Mouse (Mus musculus): ENCODE data around the gene Tnfrsf1b. TPM values are rescaled to one million over a fixed set of nuclear protein-coding genes. Genes with fewer than 3 reads are reported as not detected.

Gene Tnfrsf1b
- 8.4 and 9.1 TPM in 2 replicates for polyA plus RNA-seq (2015; fragmentation: Nextera tagmentation; extraction: Ambion mirVana)

DNA sequence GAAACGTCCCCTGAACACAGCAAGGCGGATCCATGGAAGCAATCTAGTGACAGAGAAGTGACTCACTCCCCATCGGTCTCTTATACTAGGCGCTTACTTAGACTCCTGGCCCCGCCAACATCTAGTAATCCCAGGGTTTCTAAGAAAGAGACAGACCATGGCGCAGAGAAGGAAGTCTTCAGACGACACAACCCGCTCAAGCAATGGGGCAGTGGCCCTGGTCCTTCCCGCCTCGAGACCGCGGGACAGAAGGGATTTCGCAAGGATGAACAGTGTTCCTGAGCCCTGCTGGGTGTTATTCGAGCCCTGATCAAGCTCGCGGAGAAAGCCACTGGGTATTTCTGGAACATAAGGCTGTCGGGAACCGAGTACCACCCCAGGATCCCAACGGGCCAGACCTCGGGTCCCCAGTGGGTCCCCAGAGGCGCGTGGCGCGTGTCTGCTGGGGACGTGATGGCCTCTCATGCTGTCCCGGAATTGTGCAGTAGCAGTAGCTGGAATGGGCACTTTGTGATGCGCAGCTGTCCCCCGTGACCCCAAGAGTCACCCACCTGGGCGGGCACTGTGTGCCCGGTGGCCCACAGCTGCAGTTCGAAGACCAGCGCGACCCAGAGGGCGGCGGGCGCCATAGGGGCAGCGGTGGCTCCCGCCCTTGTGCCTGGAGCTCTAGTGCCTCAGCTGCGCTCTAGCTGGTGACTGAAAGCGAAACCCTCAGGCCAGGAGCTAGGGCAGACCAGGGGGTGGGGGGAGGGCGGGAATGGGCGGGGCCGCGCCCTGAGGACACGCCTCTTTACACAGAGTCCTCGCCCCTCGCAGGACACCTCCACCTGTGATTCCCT is at the start of gene Tnfrsf1b:
TSS of gene Tnfrsf1b (minus strand) at position 698 of the 839 bp plus-strand sequence.
- Histone ChIP-seq H3K4me2 (replicated peaks; ENCODE audit: low read depth, low read length) (peak within 1 kb of the TSS; percentile 92), H3K27ac (ENCODE audit: low read length) (0 out of 2 replicates have a peak within 1 kb of the TSS, but pooled peaks have one; percentile 20), H3K4me3 (ENCODE audit: low read depth, low read length) (peak within 1 kb of the TSS; percentile 60), H3K36me3 (ENCODE audit: insufficient read depth, low read length) (no peaks in the 10 kb centered on the region), H3K4me1 (ENCODE audit: insufficient read depth, low read depth, low read length) (no peaks in the 10 kb centered on the region), H3K27me3 (replicated peaks; ENCODE audit: insufficient read depth, low read length) (0 out of 2 replicates have a peak, but pooled peaks cover 11% of the 10 kb centered on the region), H3K9ac (replicated peaks; ENCODE audit: low read depth) (peak within 1 kb of the TSS; percentile 36; the same call in 1 of the 2 replicates), H3K9me3 (ENCODE audit: low read length) (no peaks in the 10 kb centered on the region)
- TF ChIP-seq CTCF (IDR thresholded peaks at IDR 0.05) (peak; percentile 15; the same call in 1 of the 2 replicates), EP300 (IDR thresholded peaks at IDR 0.05) (no peak)
- peak; percentile 64 for DNase-seq (ENCODE audit: low spot score)
- ATAC-seq, result peak; percentile 85
- WGBS, result 1% methylated on average over 42 of the region's 47 CpGs

DNA sequence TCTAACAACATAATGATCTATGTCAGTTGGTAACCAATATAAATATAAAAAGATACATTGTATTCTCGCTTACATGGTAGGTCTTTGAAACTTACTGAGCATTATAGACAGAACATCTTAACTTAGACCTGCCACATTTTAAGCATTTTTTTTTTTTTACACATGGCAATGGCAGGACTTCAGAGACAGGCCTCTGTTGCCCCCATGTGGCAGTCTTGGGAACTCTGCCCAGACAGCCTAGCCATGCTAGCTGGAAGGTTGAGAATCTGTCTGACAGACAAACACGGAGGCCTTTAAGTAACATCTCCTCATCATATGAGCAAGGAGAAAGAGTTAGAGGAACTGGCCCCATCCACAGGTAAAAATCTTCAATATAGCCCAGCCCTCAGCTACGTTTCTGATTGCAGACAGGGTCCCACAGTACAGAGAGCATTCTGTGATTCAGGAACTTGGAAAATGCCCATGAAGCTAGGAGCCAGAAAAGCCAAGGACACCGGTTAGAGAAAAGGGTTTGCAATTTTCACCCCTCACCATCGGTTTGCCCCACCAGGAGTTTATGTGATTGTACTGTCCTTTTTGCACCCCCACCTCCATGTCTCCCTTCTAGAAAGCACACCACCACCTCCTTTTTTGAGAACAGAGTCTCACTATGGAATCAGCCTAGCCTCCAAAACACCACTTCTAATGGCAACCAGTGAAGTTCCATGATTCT is 49.1 kb upstream of the Tnfrsf1b start:
- WGBS, result 42% methylated on average over 5 of the region's 5 CpGs
- no peaks in the 10 kb centered on the region for H3K4me1 ChIP-seq (ENCODE audit: insufficient read depth, low read depth, low read length)
- ATAC-seq (no peak), DNase-seq (ENCODE audit: low spot score) (peak; percentile 65)
- no peak overlapping the region for H3K4me3 ChIP-seq (ENCODE audit: low read depth, low read length)
- H3K9ac ChIP-seq (replicated peaks; ENCODE audit: low read depth), result no peak overlapping the region
- H3K9me3 ChIP-seq (ENCODE audit: low read length), result no peaks in the 10 kb centered on the region
- H3K4me2 ChIP-seq (replicated peaks; ENCODE audit: low read depth, low read length), result no peak overlapping the region
- H3K27me3 ChIP-seq (replicated peaks; ENCODE audit: insufficient read depth, low read length), result no peaks in the 10 kb centered on the region
- no peak overlapping the region for H3K27ac ChIP-seq (ENCODE audit: low read length)
- TF ChIP-seq CTCF (IDR thresholded peaks at IDR 0.05) (peak; percentile 81), EP300 (IDR thresholded peaks at IDR 0.05) (no peak)
- no peaks in the 10 kb centered on the region for H3K36me3 ChIP-seq (ENCODE audit: insufficient read depth, low read length)

DNA sequence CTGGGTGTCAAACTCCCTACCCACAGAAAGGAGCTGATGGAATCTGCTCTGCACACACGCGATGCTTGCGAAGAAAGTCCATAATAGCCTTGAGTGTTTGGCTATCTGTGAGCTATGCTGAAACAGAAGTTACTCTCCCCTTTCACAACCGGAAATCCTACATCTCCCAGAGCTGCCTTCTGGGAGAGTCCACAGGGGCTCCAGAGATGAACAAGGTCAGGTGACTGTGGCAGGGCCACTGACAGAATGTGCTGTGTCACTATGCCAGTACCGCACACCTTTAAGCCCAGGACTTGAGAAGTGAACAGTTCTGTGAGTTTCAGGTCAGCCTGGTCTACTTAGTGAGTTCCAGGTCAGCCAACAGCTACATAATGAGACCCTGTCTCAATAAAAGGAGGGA is 47.9 kb upstream of the Tnfrsf1b start:
- Histone ChIP-seq H3K9me3 (ENCODE audit: low read length) (no peaks in the 10 kb centered on the region), H3K27ac (ENCODE audit: low read length) (no peak overlapping the region), H3K4me2 (replicated peaks; ENCODE audit: low read depth, low read length) (no peak overlapping the region), H3K27me3 (replicated peaks; ENCODE audit: insufficient read depth, low read length) (no peaks in the 10 kb centered on the region), H3K4me1 (ENCODE audit: insufficient read depth, low read depth, low read length) (no peaks in the 10 kb centered on the region), H3K4me3 (ENCODE audit: low read depth, low read length) (no peak overlapping the region), H3K36me3 (ENCODE audit: insufficient read depth, low read length) (no peaks in the 10 kb centered on the region), H3K9ac (replicated peaks; ENCODE audit: low read depth) (no peak overlapping the region)
- no peak for TF ChIP-seq EP300 (IDR thresholded peaks at IDR 0.05)
- TF ChIP-seq CTCF (IDR thresholded peaks at IDR 0.05), result no peak
- DNase-seq (ENCODE audit: low spot score) (no peak), ATAC-seq (no peak)
- 80% methylated on average over 5 of the region's 5 CpGs for WGBS

DNA sequence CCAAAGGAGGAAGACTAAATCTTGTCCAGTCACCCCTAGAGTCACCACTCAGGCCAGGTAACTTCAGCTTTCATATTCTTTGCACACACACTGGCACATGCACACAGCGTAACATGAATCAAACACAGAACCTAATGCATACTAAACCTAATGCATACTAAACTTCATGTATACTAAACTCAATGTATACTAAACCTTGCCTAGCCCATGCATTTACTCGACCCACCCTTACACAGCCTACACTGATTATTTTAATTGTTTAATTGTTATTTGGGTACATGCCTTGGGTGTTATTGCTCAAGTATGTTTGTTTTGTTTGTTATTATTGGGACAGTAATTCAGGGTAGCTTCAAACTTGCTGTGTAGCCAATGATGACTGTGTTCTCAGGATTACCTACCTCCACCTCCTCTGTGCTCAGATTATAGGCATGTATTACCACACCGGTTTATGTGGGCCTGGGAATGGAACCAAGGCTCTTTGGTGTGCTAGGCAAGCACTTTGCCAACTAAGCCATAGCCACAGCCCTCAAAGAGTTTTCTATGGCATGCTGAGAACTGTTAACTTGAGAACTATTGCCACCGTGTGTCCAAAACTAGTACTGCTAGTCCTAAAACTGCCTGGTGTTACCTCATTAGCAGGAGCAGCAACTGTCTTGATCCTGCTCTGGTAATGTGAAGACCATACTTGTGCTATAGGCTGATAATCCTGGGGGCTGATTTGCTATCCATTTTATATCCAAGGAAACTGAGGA is 39.9 kb upstream of the Tnfrsf1b start:
- Histone ChIP-seq H3K27ac (ENCODE audit: low read length) (no peak overlapping the region), H3K27me3 (replicated peaks; ENCODE audit: insufficient read depth, low read length) (no peaks in the 10 kb centered on the region), H3K4me2 (replicated peaks; ENCODE audit: low read depth, low read length) (no peak overlapping the region), H3K36me3 (ENCODE audit: insufficient read depth, low read length) (no peaks in the 10 kb centered on the region), H3K4me3 (ENCODE audit: low read depth, low read length) (no peak overlapping the region), H3K9ac (replicated peaks; ENCODE audit: low read depth) (no peak overlapping the region), H3K4me1 (ENCODE audit: insufficient read depth, low read depth, low read length) (no peaks in the 10 kb centered on the region), H3K9me3 (ENCODE audit: low read length) (no peaks in the 10 kb centered on the region)
- ATAC-seq, result peak; percentile 69
- WGBS, result 41% methylated on average over 4 of the region's 4 CpGs
- peak; percentile 84 for DNase-seq (ENCODE audit: low spot score)
- TF ChIP-seq CTCF (IDR thresholded peaks at IDR 0.05), result peak; percentile 95
- TF ChIP-seq EP300 (IDR thresholded peaks at IDR 0.05), result no peak

DNA sequence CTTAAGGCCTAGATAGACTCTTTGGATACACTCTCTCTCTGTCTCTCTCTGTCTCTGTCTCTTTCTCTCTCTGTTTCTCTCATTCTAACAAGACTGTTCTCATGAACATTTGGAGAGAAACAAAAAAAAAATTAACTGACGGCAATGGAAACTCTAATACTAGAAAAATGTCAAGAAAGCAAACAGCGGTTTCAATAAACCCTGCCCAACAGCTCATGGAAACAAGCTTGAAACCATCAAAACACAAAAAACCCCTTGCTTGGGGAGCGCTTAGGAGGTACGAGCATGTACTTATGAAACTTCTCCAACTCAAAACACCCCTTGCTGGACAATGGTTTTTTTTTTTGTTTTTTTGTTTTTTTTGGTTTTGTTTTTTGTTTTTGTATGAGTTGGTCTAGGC is 38.0 kb upstream of the Tnfrsf1b start:
- ATAC-seq, result no peak
- Histone ChIP-seq H3K4me3 (ENCODE audit: low read depth, low read length) (no peak overlapping the region), H3K36me3 (ENCODE audit: insufficient read depth, low read length) (no peaks in the 10 kb centered on the region), H3K9me3 (ENCODE audit: low read length) (no peaks in the 10 kb centered on the region), H3K27me3 (replicated peaks; ENCODE audit: insufficient read depth, low read length) (no peaks in the 10 kb centered on the region), H3K27ac (ENCODE audit: low read length) (no peak overlapping the region), H3K9ac (replicated peaks; ENCODE audit: low read depth) (no peak overlapping the region), H3K4me2 (replicated peaks; ENCODE audit: low read depth, low read length) (no peak overlapping the region), H3K4me1 (ENCODE audit: insufficient read depth, low read depth, low read length) (no peaks in the 10 kb centered on the region)
- 89% methylated on average over 4 of the region's 4 CpGs for WGBS
- no peak for TF ChIP-seq CTCF (IDR thresholded peaks at IDR 0.05)
- no peak for TF ChIP-seq EP300 (IDR thresholded peaks at IDR 0.05)
- no peak for DNase-seq (ENCODE audit: low spot score)

DNA sequence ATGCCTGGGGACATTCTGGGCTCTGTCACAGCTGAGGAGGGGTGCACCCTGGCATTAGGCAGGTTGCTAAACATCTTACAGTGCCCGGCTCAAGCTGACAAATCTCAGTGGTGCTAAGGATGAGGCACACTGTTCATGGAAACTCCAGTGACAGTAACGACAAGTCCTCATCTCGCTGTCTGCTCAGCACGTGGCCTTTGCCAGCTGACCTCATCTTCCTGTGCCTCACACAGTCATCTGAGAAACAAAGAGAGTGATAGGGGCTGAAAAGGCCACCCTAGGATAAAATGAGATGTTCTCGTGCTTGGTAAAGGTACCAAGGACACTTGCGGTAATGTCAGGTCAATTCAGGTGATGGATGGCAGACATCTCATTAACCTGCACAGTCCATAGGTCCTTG is 36.8 kb upstream of the Tnfrsf1b start:
- TF ChIP-seq CTCF (IDR thresholded peaks at IDR 0.05), result no peak
- TF ChIP-seq EP300 (IDR thresholded peaks at IDR 0.05), result no peak
- Histone ChIP-seq H3K27ac (ENCODE audit: low read length) (no peak overlapping the region), H3K9me3 (ENCODE audit: low read length) (no peaks in the 10 kb centered on the region), H3K36me3 (ENCODE audit: insufficient read depth, low read length) (no peaks in the 10 kb centered on the region), H3K4me1 (ENCODE audit: insufficient read depth, low read depth, low read length) (no peaks in the 10 kb centered on the region), H3K4me3 (ENCODE audit: low read depth, low read length) (no peak overlapping the region), H3K4me2 (replicated peaks; ENCODE audit: low read depth, low read length) (no peak overlapping the region), H3K27me3 (replicated peaks; ENCODE audit: insufficient read depth, low read length) (no peaks in the 10 kb centered on the region), H3K9ac (replicated peaks; ENCODE audit: low read depth) (no peak overlapping the region)
- no peak for ATAC-seq
- no peak for DNase-seq (ENCODE audit: low spot score)
- WGBS, result 63% methylated on average over 6 of the region's 6 CpGs

Data from lung, postnatal 0 days (tissue).